Mouse (Mus musculus): ENCODE measurements at regions not wholly inside any gene's neighbourhood (a gene's known extent, or its start where the extent isn't known, plus 50 kb on each side); places are given as distances from the start of the nearest gene placed in this dataset.

DNA sequence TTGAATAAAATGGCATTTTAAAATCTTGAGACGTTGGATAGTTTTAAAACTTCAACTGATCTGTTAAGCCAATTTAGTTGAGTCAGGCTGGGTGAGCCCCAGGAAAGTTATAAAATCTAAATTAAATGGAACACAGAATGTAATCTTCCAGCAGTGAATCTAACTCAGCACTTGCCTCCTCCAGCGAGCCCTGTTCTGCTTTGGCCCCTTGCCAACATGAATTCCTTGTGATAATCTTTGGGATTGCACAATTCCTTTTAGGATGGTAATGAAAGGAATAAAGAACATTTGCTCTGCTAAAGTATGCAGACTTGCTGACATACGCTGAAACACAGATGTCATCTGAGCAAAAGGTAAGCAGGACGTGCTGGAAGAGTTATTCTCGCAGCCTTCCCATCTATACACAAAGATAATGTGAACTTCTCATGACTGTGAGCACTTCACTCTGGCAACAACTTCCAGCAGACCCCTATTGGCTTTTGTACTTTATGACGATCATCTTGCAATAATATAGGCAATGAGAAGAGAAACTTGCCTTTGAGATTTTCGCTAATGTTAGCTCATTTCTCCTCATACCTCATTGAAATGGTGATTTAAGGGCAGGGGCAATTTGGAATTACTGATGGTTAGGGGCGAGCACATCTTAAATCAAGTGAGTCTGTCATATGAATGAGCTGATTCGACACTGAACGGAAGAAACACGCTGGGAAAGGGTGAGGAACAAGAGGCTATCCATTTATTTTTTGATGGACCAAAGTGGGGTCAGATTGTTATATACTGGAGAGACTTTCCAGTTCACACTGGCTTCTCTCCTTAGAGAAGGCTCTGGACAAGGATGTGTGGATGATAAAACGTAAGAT lies 216.3 kb upstream of the Pdzrn3 start:
- no peak for DNase-seq (ENCODE audit: low spot score in 2 of 2)

DNA sequence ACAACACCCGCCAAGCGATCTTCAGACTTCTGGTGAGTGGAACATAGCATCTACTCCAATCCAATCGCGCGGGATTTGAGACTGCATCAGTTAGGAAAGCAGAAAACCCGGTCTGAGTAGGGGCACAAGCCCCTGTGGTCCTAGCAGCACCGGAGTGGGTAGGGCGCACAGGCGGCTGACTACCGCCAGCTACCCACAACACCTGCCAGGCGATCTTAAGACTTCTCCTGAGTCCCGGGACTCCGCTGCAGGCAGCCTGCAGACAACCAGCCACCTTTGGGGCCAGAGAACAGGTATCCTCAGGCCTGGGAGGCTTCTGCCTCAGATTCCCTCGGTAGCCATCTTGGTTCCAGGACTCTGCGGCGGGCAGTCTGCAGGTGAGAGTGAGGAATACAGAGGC lies 208.2 kb upstream of the Pdzrn3 start:
- no peak for DNase-seq (ENCODE audit: low spot score in 2 of 2)

DNA sequence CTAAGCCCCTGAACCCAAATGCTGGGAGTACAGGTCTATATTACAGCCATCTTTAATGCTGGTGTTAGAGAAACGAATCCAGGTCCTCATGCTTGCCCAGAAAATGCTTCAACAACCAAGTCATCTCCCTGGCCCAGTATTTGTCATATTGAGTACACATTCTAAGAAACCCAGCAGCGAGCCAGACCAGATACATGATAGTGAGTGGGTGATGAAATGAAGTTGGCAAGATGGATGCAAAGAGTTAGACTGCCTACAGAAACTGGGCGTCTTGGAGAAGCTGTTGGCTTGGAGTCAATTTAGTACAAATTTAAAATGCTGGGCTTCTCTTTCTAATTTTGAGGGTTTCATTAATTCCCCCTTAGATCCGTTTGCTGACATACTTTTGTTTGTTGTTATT lies 203.1 kb upstream of the Pdzrn3 start:
- no peak for DNase-seq (ENCODE audit: low spot score in 2 of 2)

DNA sequence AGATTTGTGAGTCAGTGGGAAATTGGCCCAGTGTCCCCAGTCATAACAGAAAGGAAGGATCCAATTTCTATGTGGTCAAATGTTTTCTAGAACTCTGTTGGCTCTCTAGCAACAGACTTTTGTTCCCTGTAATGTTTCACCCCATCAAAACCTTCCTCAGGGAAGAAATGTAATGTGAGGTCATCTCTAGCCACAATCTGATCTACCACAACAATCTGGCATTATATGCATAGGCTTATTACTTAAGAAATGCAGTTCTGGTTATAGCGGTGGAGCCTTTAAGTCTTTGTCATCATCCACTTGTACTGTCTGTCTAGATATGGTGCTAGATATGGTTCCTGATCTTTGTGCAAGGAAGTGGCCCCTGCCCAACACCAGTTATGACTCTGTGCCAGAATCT lies 178.4 kb upstream of the Pdzrn3 start:
- no peak for DNase-seq (ENCODE audit: low spot score in 2 of 2)

DNA sequence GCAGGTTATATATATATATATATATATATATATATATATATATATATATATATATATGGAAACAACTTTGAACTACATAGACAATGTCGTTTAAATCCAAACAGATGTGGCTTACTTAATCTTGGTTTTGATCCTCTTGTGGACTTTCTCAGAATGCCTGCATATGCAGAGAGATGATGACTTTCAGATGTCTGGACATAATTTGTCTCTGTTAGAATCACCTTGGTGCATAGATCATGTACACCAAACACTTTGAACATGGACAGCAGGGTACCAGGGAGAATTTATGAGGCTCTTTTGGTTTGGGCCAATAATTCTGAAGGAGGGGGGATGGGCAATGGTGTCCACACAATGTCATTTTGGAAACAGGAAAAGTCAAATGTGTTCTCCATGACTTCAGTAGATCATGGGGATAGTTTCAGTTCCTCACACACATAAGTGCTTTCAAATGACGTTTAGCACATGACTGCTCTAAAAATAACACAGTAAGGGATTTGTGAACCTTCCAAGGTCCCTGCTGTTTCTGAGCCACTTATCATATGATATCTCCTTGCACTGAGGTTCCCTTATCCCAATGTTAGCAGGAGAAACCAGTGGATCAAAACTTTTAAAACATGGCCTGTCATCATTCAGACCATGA lies 177.4 kb upstream of the Pdzrn3 start:
- no peak for DNase-seq (ENCODE audit: low spot score in 2 of 2)

DNA sequence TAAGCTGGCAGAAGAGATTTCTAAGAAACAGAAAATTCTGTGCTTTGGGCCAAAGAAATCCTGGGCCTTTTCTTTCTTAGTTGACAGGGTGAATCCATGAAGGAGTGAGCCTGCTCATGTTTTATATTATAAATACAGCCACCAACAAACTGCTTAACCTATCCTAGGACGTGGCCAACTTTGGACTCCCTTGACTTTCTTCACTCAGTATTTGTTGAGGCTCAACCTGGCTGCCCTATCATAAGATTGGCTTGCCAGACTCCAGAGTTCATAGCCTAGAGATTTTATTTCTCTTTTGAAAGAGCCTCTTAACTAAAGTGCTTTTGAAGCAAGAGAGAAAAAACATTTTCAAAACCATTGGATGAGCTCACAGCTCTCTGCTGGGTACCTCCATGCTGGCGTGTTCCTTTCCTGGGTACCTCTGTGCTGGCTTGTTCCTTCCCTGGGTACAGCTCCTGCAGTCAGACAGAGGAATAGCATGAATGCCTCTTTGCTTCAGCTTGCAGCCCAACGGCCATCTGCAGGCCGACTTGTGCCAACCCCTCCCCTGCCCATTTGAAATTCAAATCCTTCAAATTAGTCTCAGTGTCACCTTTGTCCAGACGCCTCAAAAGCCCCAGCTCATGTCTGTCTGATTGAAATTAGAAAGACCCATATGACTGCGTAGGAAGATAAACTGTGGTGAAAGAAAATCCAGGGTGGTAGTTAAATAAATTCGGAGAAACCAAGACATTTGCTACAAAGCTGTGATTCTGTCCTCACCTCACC lies 173.0 kb upstream of the Pdzrn3 start:
- peak; percentile 19 to 48 for DNase-seq (ENCODE audit: low spot score in 2 of 2)

DNA sequence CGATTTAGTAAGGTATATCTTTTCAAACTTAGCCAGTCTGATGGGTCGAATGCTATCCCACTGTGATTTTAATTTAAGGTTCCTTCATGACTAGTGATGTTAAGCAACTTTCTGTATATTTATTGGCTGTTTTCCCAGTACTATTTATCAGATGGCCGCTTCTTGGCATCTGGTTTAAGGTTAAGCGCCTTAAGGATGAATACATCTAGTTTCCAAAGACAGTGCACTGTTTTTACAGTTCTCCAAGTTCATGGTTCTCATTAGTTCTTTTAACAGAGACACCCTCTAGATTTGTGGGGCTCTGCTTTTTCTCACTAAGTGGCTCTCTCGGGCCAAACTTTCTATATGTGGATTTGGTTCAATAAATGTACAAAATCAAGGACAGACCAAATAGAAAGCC lies 159.9 kb upstream of the Pdzrn3 start:
- DNase-seq (ENCODE audit: low spot score in 2 of 2): no peak

DNA sequence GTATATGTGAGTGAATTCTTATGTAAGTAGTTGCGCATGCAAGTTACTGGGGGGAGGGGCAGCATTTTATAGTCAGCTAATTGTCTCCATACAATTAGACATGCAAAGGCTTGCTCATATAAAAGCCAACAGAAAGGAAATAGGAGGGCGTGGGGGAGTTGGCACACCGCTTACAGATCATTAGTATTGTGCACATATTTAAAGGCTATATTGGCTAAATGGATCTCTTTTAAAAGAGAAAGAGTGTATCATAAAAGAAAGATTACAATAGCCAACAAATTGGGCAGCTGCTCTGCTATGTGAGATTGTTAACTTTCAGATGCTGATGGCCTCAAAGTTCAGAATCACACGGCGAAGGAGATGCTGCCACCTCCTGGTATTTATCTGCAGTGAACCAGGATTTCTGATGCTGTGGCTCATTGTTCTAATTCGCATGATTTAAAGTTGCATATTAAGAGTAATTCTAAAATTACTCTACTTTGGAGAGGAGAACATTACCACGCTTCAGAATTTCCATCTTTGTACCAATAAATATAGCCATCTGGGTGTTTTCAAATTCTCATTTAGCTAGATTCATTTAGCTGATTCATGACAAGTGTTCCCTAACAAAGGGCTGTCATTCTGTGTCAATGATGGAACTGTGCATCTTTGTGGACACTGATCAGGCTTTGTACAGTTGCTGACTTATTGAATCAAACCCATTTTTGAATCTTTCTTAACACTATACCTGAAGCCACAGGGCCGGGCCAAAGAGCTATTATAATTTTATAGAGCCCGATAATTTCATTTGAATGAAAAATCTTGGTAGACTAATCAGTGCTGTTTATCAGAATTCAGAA lies 156.7 kb upstream of the Pdzrn3 start:
- no peak for DNase-seq (ENCODE audit: low spot score in 2 of 2)

DNA sequence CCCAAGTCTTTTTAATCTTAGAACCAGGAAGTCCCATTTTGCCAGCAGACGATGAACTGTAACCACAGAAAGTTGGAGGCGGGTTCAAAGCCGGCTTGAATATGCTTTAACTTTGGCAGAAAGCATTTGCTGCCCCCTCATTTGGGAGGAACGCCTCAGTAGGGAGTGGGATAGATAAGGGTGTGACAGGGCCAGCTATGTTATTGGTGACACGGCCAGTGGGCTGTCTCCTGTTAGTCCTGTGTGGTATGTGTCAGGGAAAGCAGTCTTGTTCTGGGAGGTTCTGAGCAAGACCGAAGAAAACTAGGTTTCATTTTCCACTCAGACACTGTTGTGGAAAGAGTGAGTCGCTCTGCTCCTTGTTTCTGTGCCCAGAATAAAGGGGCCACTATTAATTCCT lies 154.7 kb upstream of the Pdzrn3 start:
- DNase-seq (ENCODE audit: low spot score in 2 of 2): no peak

DNA sequence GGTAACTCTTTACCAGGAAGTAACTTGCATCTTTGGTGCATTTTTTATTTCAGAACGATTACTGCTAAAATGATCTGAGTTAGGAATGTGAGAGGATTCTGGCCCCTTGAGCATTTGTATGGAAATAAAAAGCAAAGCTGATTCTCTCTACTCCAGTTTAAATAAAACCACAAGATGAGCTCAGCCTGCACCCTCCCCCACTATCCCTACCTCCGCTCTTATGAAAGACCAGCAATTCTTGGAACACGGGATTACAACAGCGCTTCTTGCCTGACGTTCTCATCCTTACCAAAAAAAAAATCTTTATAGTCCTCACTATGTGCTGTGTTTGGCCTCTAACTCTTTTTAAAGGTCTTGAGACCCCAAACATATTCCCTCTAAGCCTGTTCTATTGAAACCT lies 154.2 kb upstream of the Pdzrn3 start:
- DNase-seq (ENCODE audit: low spot score in 2 of 2): no peak

DNA sequence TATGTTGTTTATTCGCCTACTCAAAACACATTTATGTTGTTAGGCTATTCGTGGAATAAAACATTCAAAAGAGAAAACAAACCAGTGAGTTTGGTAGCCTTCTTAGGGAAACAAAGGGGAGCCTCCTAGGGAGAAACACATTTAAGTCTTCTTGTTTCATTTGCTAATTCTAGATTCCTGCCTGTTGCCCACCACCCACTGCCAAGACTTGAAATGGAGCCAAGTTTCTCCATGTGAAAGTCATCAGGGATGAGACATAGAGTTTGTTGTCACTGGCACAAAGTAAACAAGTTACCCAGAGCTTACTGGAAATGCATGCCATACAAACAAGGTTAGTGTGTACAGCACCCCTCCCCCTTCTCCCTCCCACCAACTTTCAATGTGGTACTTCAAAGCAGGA lies 147.4 kb upstream of the Pdzrn3 start:
- no peak for DNase-seq (ENCODE audit: low spot score in 2 of 2)

DNA sequence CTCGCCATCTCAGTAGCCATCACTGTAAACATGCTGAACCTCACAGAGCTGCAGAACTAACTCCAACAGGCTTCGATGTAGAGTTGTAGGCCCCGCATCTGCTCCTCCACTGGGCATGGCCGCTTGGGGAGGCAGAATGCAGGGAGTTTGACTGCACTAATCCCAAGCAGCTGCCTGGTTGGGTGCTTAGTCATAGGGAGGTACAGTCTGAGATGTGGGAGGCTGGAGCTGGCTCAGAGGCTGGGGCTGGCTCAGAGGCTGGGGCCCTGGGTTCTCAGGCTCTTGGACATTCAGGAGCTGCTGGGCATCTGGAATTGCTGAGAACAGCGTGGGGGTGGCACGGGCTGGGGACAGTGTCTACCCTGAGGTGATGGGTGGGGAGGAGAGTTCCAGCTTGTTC lies 143.6 kb upstream of the Pdzrn3 start:
- no peak for DNase-seq (ENCODE audit: low spot score in 2 of 2)

DNA sequence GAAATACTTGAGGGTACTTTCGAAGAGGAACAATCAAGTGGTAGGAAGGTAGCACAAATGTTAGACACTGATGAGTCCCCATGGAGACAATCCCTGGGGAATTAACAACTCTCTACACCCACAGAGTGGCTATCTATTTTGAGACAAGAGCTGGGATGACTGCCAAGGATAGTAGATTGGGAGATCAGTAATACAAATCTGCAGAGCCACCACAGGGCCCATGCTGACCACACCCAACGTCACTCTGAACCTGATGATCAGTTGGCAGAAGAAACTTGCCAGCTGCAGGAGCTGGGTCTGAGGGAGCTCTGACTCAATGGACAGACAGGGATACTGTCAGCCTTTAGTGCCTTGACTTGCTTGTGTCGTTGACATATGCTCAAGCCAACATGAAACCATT lies 143.1 kb upstream of the Pdzrn3 start:
- DNase-seq (ENCODE audit: low spot score in 2 of 2): no peak

DNA sequence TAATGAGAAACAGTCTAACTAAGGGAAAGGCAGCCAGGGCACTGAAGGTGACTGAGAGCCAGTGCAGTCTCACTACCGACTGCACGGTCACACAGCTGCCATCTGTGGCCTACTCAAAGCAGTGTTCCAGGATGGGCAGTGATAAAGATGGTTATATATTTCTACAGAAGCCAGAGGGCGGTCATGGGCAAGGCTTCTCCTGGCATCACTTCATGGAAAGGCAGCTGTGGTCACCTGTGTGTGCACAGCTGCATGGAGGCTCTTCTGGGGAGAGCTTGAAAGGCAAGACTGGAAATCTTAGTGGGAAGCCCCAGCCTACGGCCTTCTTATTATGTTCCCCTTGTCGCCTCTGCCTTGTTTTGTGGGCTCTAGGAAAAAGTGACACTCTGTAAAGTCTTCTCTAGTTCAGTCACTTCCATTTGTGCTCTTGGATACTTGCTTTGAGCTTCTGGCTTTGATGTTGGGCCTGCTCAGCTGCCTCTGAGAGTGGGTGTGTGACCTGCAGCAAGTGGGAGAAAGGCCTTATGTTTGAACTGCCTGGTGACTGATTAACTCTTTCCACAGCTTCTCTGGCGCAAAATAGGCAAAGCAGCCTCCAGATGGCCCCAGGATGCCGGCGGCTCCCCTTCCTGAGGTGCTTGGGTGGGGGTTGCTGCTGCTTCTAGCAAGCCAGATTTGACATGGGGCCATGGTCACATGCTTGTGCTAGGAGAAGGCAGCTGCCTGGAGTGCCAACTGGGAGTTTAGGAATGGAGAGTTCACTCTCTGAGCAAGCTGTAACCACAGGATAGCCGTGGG lies 141.4 kb upstream of the Pdzrn3 start:
- DNase-seq (ENCODE audit: low spot score in 2 of 2): no peak

DNA sequence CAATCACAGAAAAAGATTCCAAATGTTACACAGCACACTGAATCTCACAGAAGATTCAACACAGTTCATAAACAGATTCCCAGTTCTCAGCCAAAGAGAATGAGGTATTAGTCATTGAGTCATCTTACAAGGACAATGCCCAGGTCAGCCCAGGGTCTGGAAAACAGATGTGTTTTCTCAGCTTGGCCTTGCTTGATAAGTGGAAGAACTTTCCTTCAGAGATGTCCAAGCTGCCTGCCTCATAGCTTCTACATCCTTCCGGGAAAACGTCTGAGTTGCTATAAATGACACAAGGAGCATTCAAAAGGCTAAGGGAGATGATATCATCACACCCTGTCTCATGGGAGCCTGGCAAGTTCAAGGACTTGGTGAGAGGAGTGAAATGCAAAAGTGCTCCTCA lies 139.9 kb upstream of the Pdzrn3 start:
- DNase-seq (ENCODE audit: low spot score in 2 of 2): no peak

DNA sequence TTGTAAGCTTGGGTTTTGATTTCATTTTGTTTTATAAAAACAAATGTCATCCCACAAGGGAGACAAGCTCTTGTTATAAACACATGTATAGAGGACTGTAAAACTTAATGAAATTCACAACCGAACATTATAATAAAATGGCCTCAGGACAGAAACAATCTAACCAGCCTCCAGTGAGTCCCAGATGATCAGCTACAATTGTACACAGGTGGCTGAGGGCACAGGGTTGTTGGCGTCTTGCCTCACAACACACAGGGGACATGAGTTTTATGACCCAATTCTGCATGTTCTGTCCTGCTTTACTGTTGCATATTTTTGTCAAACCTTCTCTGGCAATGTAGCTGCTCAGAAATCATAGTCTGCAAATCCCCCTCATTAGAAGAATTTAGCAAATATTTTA lies 136.0 kb upstream of the Pdzrn3 start:
- DNase-seq (ENCODE audit: low spot score in 2 of 2): no peak

DNA sequence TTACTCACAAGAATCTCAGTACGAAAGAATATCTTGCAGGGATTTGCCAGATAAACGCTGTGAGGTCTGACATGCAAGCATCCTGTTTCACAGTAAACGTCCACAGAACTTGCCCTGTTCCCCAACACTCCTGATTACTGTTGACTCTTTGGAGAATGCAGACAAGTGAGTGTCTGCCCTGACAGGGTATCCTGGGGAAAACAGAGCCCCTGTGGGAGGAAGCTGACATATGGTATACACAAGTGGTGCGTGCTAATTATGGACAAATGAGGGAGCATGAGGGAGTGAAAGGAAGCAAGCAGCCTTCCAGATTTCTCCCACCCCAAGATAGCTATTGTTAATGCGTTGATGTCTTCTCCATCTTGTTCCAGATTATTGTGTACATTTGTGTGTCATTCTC lies 124.5 kb upstream of the Pdzrn3 start:
- DNase-seq (ENCODE audit: low spot score in 2 of 2): no peak

DNA sequence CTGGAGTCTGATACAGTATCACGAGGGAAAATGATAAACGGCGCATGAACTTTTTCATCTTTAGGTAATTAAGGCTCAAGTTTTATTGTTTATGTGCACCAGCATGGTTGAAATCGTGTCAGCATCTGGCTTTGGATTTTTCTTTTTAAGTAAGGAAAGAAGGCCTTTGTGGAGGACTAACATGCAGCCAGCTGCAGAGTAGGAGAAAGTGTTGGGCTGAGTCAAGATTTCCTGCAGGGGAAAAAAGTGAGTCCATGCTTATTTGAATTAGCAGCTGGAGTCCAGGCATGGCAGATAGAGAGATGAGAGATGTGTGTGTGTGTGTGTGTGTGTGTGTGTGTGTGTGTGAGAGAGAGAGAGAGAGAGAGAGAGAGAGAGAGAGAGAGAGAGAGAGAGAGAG lies 124.0 kb upstream of the Pdzrn3 start:
- no peak for DNase-seq (ENCODE audit: low spot score in 2 of 2)

DNA sequence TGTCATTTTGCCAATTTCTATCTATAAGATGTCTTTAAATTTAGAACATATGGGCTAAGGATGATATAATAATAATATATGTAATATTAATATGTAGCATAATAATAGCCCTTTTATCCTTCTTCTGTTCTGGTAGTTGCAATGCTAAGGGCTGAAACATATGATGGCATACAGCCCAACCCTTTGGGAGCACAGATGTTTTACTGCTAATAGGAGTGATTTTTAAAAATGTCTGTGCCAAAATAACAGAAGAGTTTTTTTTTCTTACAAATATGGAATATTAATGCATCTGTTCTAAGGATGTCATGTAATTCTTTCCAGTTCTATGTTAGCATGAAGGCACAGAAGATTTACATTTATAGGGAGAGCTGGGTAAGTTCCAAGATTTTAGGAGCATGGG lies 122.5 kb upstream of the Pdzrn3 start:
- no peak for DNase-seq (ENCODE audit: low spot score in 2 of 2)

DNA sequence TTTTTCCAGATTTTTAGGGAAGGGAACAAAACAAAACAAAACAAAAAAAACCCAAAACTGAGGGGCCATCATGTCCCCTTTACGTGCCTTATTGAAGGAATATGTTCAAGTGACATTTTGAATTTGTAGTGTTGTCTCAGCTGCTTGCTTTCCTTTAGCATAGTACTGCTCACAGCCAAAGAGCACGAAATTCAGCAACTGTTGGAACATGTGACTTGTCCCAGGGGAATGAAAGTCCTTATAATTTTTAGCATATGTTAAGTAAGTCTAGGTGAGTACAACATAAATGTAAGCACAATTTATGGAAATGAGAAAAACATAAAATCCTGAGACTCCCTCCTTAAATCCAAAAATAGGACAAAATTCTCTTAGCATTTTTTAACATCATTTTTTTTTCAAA lies 110.8 kb upstream of the Pdzrn3 start:
- no peak for DNase-seq (ENCODE audit: low spot score in 2 of 2)

All from frontal cortex, postnatal 25 days (tissue).